ENCODE assay signal across 17 mouse cellular contexts in genomic region chr12:68827549-68828249, GRCm38 (mm10).
DNase-seq lines count a peak whose midpoint lies in the region; ATAC-seq and TF ChIP-seq lines count a peak whose summit lies in the region.
"Had no signal": no experiment of that assay in that cellular context is flagged by ENCODE, and none has a peak within 500 bp of the region (broad histone marks: within the 10 kb centered on the region; RNA-seq: fewer than 3 reads in every experiment).

No protein-coding gene starts in this region.

- no peaks in the 10 kb centered on the region for H3K36me3 ChIP-seq in forebrain, embryonic 16.5 days (ENCODE audit: control insufficient read depth, insufficient read depth)
- no peaks in the 10 kb centered on the region for H3K36me3 ChIP-seq in forebrain, embryonic 13.5 days (ENCODE audit: poor library complexity, severe bottlenecking)
- H3K36me3 ChIP-seq in midbrain, embryonic 11.5 days (ENCODE audit: control insufficient read depth, insufficient read depth, low read length) = no peaks in the 10 kb centered on the region
- H3K36me3 ChIP-seq in midbrain, embryonic 10.5 days = no peaks in the 10 kb centered on the region
- H3K36me3 ChIP-seq in midbrain, postnatal 0 days (ENCODE audit: insufficient read depth, low read length) = no peaks in the 10 kb centered on the region
- H3K36me3 ChIP-seq: embryonic facial prominence, embryonic 10.5 days; heart, embryonic 15.5 days had no signal

- H3K4me3 ChIP-seq in forebrain, embryonic 16.5 days (replicated peaks; ENCODE audit: low read length) = no peak overlapping the region
- H3K4me3 ChIP-seq in forebrain, embryonic 13.5 days = no peak overlapping the region
- H3K4me3 ChIP-seq in midbrain, embryonic 11.5 days (ENCODE audit: low read depth, low read length) = no peak overlapping the region
- H3K4me3 ChIP-seq in midbrain, embryonic 10.5 days = no peak overlapping the region
- no peak overlapping the region for H3K4me3 ChIP-seq in midbrain, postnatal 0 days (ENCODE audit: low read depth, low read length)
- H3K4me3 ChIP-seq: embryonic facial prominence, embryonic 10.5 days; heart, adult 2 months; heart, embryonic 15.5 days had no signal

- ATAC-seq in forebrain, embryonic 16.5 days = peak; percentile 62; the same call in 1 of the 2 replicates
- ATAC-seq in forebrain, embryonic 13.5 days = no peak
- no peak for ATAC-seq in midbrain, embryonic 11.5 days (ENCODE audit: low FRiP score)
- no peak for ATAC-seq in midbrain, postnatal 0 days (ENCODE audit: low FRiP score)
- ATAC-seq: forebrain, postnatal 0 days had no signal

- WGBS in forebrain, embryonic 16.5 days = 60% methylated on average over 9 of the region's 9 CpGs
- WGBS in forebrain, embryonic 13.5 days = 68% methylated on average over 9 of the region's 9 CpGs
- WGBS in midbrain, embryonic 11.5 days = 76% methylated on average over 9 of the region's 9 CpGs
- 81% methylated on average over 9 of the region's 9 CpGs for WGBS in midbrain, embryonic 10.5 days
- 51% methylated on average over 9 of the region's 9 CpGs for WGBS in midbrain, postnatal 0 days

- H3K27ac ChIP-seq in forebrain, embryonic 16.5 days (ENCODE audit: low read length) = no peak overlapping the region
- H3K27ac ChIP-seq in forebrain, embryonic 13.5 days = no peak overlapping the region
- H3K27ac ChIP-seq in midbrain, embryonic 11.5 days (ENCODE audit: low read depth, low read length) = no peak overlapping the region
- H3K27ac ChIP-seq in midbrain, embryonic 10.5 days (replicated peaks) = no peak overlapping the region
- H3K27ac ChIP-seq in midbrain, postnatal 0 days (ENCODE audit: low read depth, low read length) = no peak overlapping the region
- H3K27ac ChIP-seq: embryonic facial prominence, embryonic 10.5 days; heart, adult 2 months; heart, embryonic 15.5 days had no signal

- TF ChIP-seq CTCF in midbrain, postnatal 0 days (IDR thresholded peaks at IDR 0.05) = no peak

- DNase-seq in midbrain, embryonic 11.5 days (ENCODE audit: low spot score, missing footprints) = peak; percentile 45
- no peak for DNase-seq in midbrain, embryonic 10.5 days (ENCODE audit: low spot score)
- peak; percentile 1 for DNase-seq in mesoderm, embryonic 11.5 days (ENCODE audit: low read depth, low spot score)
- DNase-seq in midbrain, postnatal 0 days (ENCODE audit: low spot score) = peak; percentile 22
- no peak for DNase-seq in right cerebral cortex, adult 18-20 months
- DNase-seq: adrenal gland, postnatal 10 days; cerebellum, adult 18-20 months; cerebellum, adult 9-11 months; forebrain, postnatal 0 days; gastrocnemius, postnatal 14 days; heart, adult 2 months; heart, postnatal 14 days had no signal

- H3K4me1 ChIP-seq in forebrain, embryonic 16.5 days (replicated peaks; ENCODE audit: control insufficient read depth, insufficient read depth, low read length) = no peaks in the 10 kb centered on the region
- 0 out of 2 replicates have a peak, but pooled peaks cover 2% of the 10 kb centered on the region for H3K4me1 ChIP-seq in forebrain, embryonic 13.5 days
- H3K4me1 ChIP-seq in midbrain, embryonic 11.5 days (ENCODE audit: control insufficient read depth, insufficient read depth, low read length) = 0 out of 2 replicates have a peak, but pooled peaks cover 2% of the 10 kb centered on the region
- peaks cover 3% of the 10 kb centered on the region; the same call in 1 of the 2 replicates for H3K4me1 ChIP-seq in midbrain, embryonic 10.5 days
- H3K4me1 ChIP-seq in midbrain, postnatal 0 days (ENCODE audit: insufficient read depth, low read length) = no peaks in the 10 kb centered on the region; the same call in 1 of the 2 replicates
- H3K4me1 ChIP-seq: embryonic facial prominence, embryonic 10.5 days; heart, embryonic 15.5 days had no signal

- no peaks in the 10 kb centered on the region for H3K9me3 ChIP-seq in forebrain, embryonic 16.5 days (ENCODE audit: control insufficient read depth, low read length)
- no peaks in the 10 kb centered on the region for H3K9me3 ChIP-seq in forebrain, embryonic 13.5 days (replicated peaks)
- no peaks in the 10 kb centered on the region for H3K9me3 ChIP-seq in midbrain, embryonic 11.5 days (ENCODE audit: control insufficient read depth, low read length)
- no peaks in the 10 kb centered on the region for H3K9me3 ChIP-seq in midbrain, embryonic 10.5 days (replicated peaks)
- no peaks in the 10 kb centered on the region for H3K9me3 ChIP-seq in midbrain, postnatal 0 days (ENCODE audit: low read length)
- H3K9me3 ChIP-seq: embryonic facial prominence, embryonic 10.5 days; heart, embryonic 15.5 days had no signal

- no peak overlapping the region for H3K4me2 ChIP-seq in forebrain, embryonic 16.5 days (ENCODE audit: low read length)
- H3K4me2 ChIP-seq in forebrain, embryonic 13.5 days = no peak overlapping the region
- H3K4me2 ChIP-seq in midbrain, embryonic 11.5 days = no peak overlapping the region
- no peak overlapping the region for H3K4me2 ChIP-seq in midbrain, postnatal 0 days (ENCODE audit: low read depth, low read length, poor library complexity, severe bottlenecking)
- H3K4me2 ChIP-seq: heart, embryonic 11.5 days; heart, embryonic 15.5 days had no signal

- H3K9ac ChIP-seq in forebrain, embryonic 16.5 days (replicated peaks; ENCODE audit: low read depth, low read length) = no peak overlapping the region
- H3K9ac ChIP-seq in forebrain, embryonic 13.5 days = no peak overlapping the region
- no peak overlapping the region for H3K9ac ChIP-seq in midbrain, embryonic 11.5 days (ENCODE audit: low read length)
- H3K9ac ChIP-seq in midbrain, postnatal 0 days (replicated peaks; ENCODE audit: low read length, poor library complexity, severe bottlenecking) = no peak overlapping the region
- H3K9ac ChIP-seq: forebrain, postnatal 0 days; heart, embryonic 15.5 days had no signal

- no peaks in the 10 kb centered on the region for H3K27me3 ChIP-seq in forebrain, embryonic 16.5 days (replicated peaks; ENCODE audit: control insufficient read depth, insufficient read depth, low read length)
- H3K27me3 ChIP-seq in forebrain, embryonic 13.5 days = no peaks in the 10 kb centered on the region
- H3K27me3 ChIP-seq in midbrain, embryonic 11.5 days (ENCODE audit: control insufficient read depth, insufficient read depth, low read length) = no peaks in the 10 kb centered on the region
- H3K27me3 ChIP-seq in midbrain, embryonic 10.5 days (ENCODE audit: low read depth, poor library complexity, severe bottlenecking) = no peaks in the 10 kb centered on the region
- H3K27me3 ChIP-seq in midbrain, postnatal 0 days (ENCODE audit: insufficient read depth, low read length) = no peaks in the 10 kb centered on the region
- H3K27me3 ChIP-seq: heart, embryonic 15.5 days had no signal

Comparison
In these comparisons a context has a peak if more than half of its experiments do, and no peak if none do; other contexts are left out.
1. DNase-seq: peak in midbrain, embryonic 11.5 days (single experiment), mesoderm, embryonic 11.5 days (single experiment) and midbrain, postnatal 0 days (single experiment); none in midbrain, embryonic 10.5 days (single experiment) and right cerebral cortex, adult 18-20 months (single experiment).